Mouse (Mus musculus) splenic B cell, adult 2 months (primary cell): ENCODE results near the gene Astn2.

Experiments used
- DNase-seq: peaks from one replicate; pipeline ENCODE4 v3.0.0-alpha.2; 2011; ENCODE audit warnings: low read depth, low spot score
- H3K27me3 ChIP-seq: 2 replicates; pipeline ENCODE4 v1.6.1; 2012; ENCODE audit warnings: mild to moderate bottlenecking, low read length, moderate library complexity, mixed read lengths; ENCODE audit not compliant: control insufficient read depth, poor library complexity, insufficient read depth, severe bottlenecking
- H3K36me3 ChIP-seq: 2 replicates; pipeline ENCODE4 v1.6.1; 2012; ENCODE audit warnings: mild to moderate bottlenecking, low read length, moderate library complexity, mixed read lengths; ENCODE audit not compliant: control insufficient read depth, poor library complexity, insufficient read depth, severe bottlenecking

Astn2 gene

DNA sequence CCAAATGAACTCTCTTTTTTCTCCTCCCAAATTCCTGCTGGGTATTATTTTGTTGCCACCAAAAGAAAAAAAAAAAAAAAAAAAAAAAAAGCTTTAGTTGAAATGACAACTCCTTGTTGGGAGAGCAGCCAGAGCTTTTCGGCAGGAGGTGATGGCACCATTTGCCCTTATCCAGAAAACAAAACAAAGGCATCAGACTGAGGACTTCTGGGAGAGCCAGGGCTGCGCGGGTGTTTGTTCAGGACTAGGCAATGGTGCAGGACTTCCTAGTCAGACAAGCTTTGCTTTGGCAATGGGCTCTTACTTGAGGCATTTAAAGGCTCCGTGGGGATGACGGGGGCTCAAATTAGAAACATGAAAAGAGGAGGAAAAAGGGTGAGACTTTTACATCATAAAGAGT lies 817.5 kb downstream of the Astn2 start:
- DNase-seq: no peak
- Histone ChIP-seq H3K36me3 (no peaks in the 10 kb centered on the region), H3K27me3 (no peaks in the 10 kb centered on the region)

- no peaks in the 10 kb centered on the region for H3K27me3 ChIP-seq
- DNase-seq: no peak
These were observed 824.2 kb downstream of the Astn2 start for GRCm38 (mm10) chr4:65580254-65580653.

GRCm38 (mm10) chr4:65565493-65565892 lies 838.9 kb downstream of the Astn2 start:
- DNase-seq: no peak
- no peaks in the 10 kb centered on the region for H3K36me3 ChIP-seq
- H3K27me3 ChIP-seq: no peaks in the 10 kb centered on the region

More at GRCm38 (mm10) chr4:65580254-65580653, 824.2 kb downstream of the Astn2 start:
- H3K36me3 ChIP-seq: no peaks in the 10 kb centered on the region

- H3K36me3 ChIP-seq: no peaks in the 10 kb centered on the region
- H3K27me3 ChIP-seq: no peaks in the 10 kb centered on the region
- no peak for DNase-seq
These were observed 855.9 kb downstream of the Astn2 start for GRCm38 (mm10) chr4:65548561-65548960.

- no peaks in the 10 kb centered on the region for H3K36me3 ChIP-seq
- no peak for DNase-seq
- H3K27me3 ChIP-seq: no peaks in the 10 kb centered on the region
These were observed 858.8 kb downstream of the Astn2 start for GRCm38 (mm10) chr4:65545582-65545981.

GRCm38 (mm10) chr4:65532071-65532736 lies 872.2 kb downstream of the Astn2 start:
- Histone ChIP-seq H3K27me3 (no peaks in the 10 kb centered on the region), H3K36me3 (no peaks in the 10 kb centered on the region)
- DNase-seq: no peak

DNA sequence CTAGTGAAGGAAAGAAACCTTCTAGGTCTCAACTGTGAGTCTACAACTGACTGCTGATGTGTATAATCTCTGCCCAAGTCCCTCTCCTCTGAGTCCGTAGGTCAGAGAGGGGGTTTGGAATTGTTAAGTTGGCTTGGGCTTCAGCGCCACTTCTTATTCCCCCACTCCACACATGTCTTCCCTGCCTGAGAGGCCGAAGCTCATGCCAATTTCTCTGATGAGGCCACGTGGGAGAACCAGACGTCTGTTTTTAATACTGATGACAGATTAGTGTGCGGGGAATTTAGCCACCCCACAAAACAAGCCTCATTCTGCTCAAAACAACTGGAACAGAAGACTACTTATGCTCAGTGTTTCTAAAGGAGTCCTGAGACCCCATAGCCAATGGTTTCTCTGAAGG lies 872.8 kb downstream of the Astn2 start:
- no peak for DNase-seq
- Histone ChIP-seq H3K27me3 (no peaks in the 10 kb centered on the region), H3K36me3 (no peaks in the 10 kb centered on the region)

DNA sequence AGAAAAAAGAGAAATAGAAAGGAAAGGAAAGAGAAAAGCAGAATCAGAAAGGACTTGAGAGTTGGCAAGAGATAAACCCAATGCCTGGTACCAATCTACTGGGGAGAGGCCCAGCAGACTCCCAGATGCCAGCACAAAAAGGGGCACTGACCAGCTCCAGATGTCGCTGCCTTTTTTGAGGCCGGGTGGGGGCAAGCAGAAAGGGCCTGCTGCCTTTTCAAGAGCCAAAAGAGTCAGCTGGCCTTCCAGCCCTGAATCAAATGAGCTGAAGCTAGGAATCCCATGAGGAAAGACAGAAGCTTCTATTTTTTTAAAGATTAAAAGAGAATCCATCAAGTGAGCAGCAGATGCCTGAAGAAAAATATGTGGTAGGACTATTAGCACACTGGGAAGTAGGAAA lies 873.5 kb downstream of the Astn2 start:
- Histone ChIP-seq H3K36me3 (no peaks in the 10 kb centered on the region), H3K27me3 (no peaks in the 10 kb centered on the region)
- no peak for DNase-seq

DNA sequence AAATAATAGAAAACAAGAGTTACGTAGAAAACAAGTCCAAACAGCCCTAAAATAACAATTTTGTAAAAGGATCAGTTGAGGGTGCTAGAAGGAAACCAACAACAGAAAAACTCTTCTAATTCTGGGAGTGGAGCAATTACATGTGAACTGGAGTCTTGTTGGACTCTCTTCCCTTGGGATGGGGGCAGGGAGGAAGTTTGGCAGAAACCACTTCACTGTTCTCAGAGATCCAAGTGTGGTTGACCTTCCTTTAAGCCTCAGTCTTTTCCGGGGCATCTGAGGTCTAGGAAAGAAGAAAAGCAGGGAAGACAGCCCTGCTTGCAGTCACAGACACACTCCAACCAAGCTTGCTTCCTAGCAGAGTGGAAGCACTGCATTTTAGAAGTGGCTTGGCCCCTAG lies 896.3 kb downstream of the Astn2 start:
- DNase-seq: no peak
- Histone ChIP-seq H3K36me3 (no peaks in the 10 kb centered on the region), H3K27me3 (no peaks in the 10 kb centered on the region)

- DNase-seq: no peak
- Histone ChIP-seq H3K27me3 (no peaks in the 10 kb centered on the region), H3K36me3 (no peaks in the 10 kb centered on the region)
These were observed 897.5 kb downstream of the Astn2 start for GRCm38 (mm10) chr4:65506870-65507269.

DNA sequence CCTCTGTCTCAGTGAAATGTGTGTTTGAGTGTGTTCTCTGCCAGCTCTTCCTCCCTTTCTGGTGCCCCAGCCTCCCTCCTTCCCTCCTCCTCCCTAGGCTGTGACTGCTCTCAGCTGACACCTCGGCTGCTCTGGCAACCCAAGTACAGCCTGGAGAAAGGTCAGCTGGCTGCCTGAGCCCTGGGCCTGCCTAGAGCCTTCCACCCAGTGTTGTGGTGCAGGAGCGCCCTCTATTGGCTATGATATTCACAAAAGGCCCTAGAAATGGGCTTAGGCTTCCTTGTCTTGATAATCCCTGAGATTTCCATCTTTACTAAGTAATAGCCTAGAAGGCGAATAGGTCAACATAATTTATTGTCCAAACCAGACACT lies 908.0 kb downstream of the Astn2 start:
- Histone ChIP-seq H3K36me3 (no peaks in the 10 kb centered on the region), H3K27me3 (no peaks in the 10 kb centered on the region)
- DNase-seq: no peak

- Histone ChIP-seq H3K27me3 (no peaks in the 10 kb centered on the region), H3K36me3 (no peaks in the 10 kb centered on the region)
- no peak for DNase-seq
These were observed 908.5 kb downstream of the Astn2 start for GRCm38 (mm10) chr4:65495705-65496462.

- Histone ChIP-seq H3K36me3 (no peaks in the 10 kb centered on the region), H3K27me3 (no peaks in the 10 kb centered on the region)
- DNase-seq: no peak
These were observed 912.9 kb downstream of the Astn2 start for GRCm38 (mm10) chr4:65491541-65491940.

- Histone ChIP-seq H3K36me3 (no peaks in the 10 kb centered on the region), H3K27me3 (no peaks in the 10 kb centered on the region)
- DNase-seq: no peak
These were observed 914.7 kb downstream of the Astn2 start for GRCm38 (mm10) chr4:65489711-65490110.

GRCm38 (mm10) chr4:65481632-65482031 lies 922.8 kb downstream of the Astn2 start:
- Histone ChIP-seq H3K27me3 (no peaks in the 10 kb centered on the region), H3K36me3 (no peaks in the 10 kb centered on the region)
- no peak for DNase-seq
